Mouse (Mus musculus) hindbrain, embryonic 14.5 days (tissue): ENCODE results near the gene Prr22. TPM values are rescaled to one million over a fixed set of nuclear protein-coding genes. Genes with fewer than 3 reads are reported as not detected.

Source experiments
- ATAC-seq: fragments of 200-750 bp; cut with Nextera tagmentation; 2 replicates; pipeline ENCODE4 v1.8.0; 2017; ENCODE audit warnings: moderate number of reproducible peaks, mild to moderate bottlenecking, moderate TSS enrichment, moderate library complexity; ENCODE audit not compliant: low FRiP score
- DNase-seq: peaks from one replicate; pipeline ENCODE4 v3.0.0-alpha.2; 2015; ENCODE audit warnings: low spot score
- H3K27ac ChIP-seq: fragments of 300-500 bp; sonication (generic); 2 replicates; pipeline ENCODE4 v1.5.1; 2014; ENCODE audit warnings: mild to moderate bottlenecking, moderate library complexity
- H3K27me3 ChIP-seq: fragments of 300-500 bp; sonication (generic); 2 replicates; pipeline ENCODE4 v1.6.1; 2014; ENCODE audit warnings: mild to moderate bottlenecking, low read length, mixed read lengths; ENCODE audit not compliant: control insufficient read depth, insufficient read depth
- H3K36me3 ChIP-seq: fragments of 300-500 bp; sonication (generic); replicated peaks from 2 replicates; pipeline ENCODE4 v1.6.1; 2014; ENCODE audit not compliant: control insufficient read depth, insufficient read depth
- H3K4me1 ChIP-seq: fragments of 300-500 bp; sonication (generic); replicated peaks from 2 replicates; pipeline ENCODE4 v1.6.1; 2014; ENCODE audit warnings: antibody characterized with exemption, low read length, mixed read lengths; ENCODE audit not compliant: control insufficient read depth, insufficient read depth
- H3K4me2 ChIP-seq: fragments of 300-500 bp; sonication (generic); replicated peaks from 2 replicates; pipeline ENCODE4 v1.6.1; 2014; ENCODE audit warnings: mild to moderate bottlenecking, moderate library complexity
- H3K4me3 ChIP-seq: fragments of 300-500 bp; sonication (generic); replicated peaks from 2 replicates; pipeline ENCODE4 v1.5.1; 2014; ENCODE audit warnings: mild to moderate bottlenecking, low read length
- H3K9ac ChIP-seq: fragments of 300-500 bp; sonication (generic); 2 replicates; pipeline ENCODE4 v1.6.1; 2014
- H3K9me3 ChIP-seq: fragments of 300-500 bp; sonication (generic); 2 replicates; pipeline ENCODE4 v1.6.1; 2016; ENCODE audit warnings: low read length; ENCODE audit not compliant: control insufficient read depth
- WGBS: fragments of 180-500 bp; shearing (Covaris S2); extraction: QIAGEN DNeasy Blood & Tissue Kit; methylation state at CpG from one replicate; pipeline ENCODE4 v1.1.7; 2014; 5-methylcytosine and 5-hydroxymethylcytosine counted together
- polyA plus RNA-seq: library from polyadenylated mRNA; unstranded; fragments of >200 nt; fragmentation: Nextera tagmentation; extraction: Ambion mirVana; gene quantifications from 2 replicates; pipeline ENCODE4 v1.2.1, GENCODE M21; 2014

Prr22 gene
- polyA plus RNA-seq, 1 experiment from 2014 or later, result 0.78 TPM

GRCm38 (mm10) chr17:56792588-56792987, 22.5 kb downstream of the Prr22 start:
- no peak overlapping the region for H3K9ac ChIP-seq
- no peaks in the 10 kb centered on the region for H3K27me3 ChIP-seq
- no peaks in the 10 kb centered on the region for H3K9me3 ChIP-seq
- no peak overlapping the region for H3K4me3 ChIP-seq
- no peak overlapping the region for H3K4me2 ChIP-seq
- H3K36me3 ChIP-seq, result no peaks in the 10 kb centered on the region
- no peak for DNase-seq
- no peak for ATAC-seq
- H3K4me1 ChIP-seq, result no peaks in the 10 kb centered on the region
- no peak overlapping the region for H3K27ac ChIP-seq
- 76% methylated on average over 3 of the region's 3 CpGs for WGBS

GRCm38 (mm10) chr17:56793614-56794319, 23.7 kb downstream of the Prr22 start:
- no peak overlapping the region for H3K4me3 ChIP-seq
- H3K36me3 ChIP-seq, result no peaks in the 10 kb centered on the region
- DNase-seq (no peak), ATAC-seq (no peak)
- WGBS, result 71% methylated on average over 6 of the region's 6 CpGs
- no peak overlapping the region for H3K9ac ChIP-seq
- H3K4me1 ChIP-seq, result no peaks in the 10 kb centered on the region
- H3K27ac ChIP-seq, result no peak overlapping the region
- no peaks in the 10 kb centered on the region for H3K9me3 ChIP-seq
- no peak overlapping the region for H3K4me2 ChIP-seq
- H3K27me3 ChIP-seq, result no peaks in the 10 kb centered on the region

GRCm38 (mm10) chr17:56799276-56799675, 29.2 kb downstream of the Prr22 start:
- H3K9ac ChIP-seq, result no peak overlapping the region
- H3K4me2 ChIP-seq, result no peak overlapping the region
- ATAC-seq (no peak), DNase-seq (no peak)
- no peaks in the 10 kb centered on the region for H3K9me3 ChIP-seq
- no peak overlapping the region for H3K4me3 ChIP-seq
- no peak overlapping the region for H3K27ac ChIP-seq
- H3K4me1 ChIP-seq, result 0 out of 2 replicates have a peak, but pooled peaks cover 2% of the 10 kb centered on the region
- 78% methylated on average over 3 of the region's 3 CpGs for WGBS
- no peaks in the 10 kb centered on the region for H3K27me3 ChIP-seq
- no peaks in the 10 kb centered on the region for H3K36me3 ChIP-seq

- no peak overlapping the region for H3K9ac ChIP-seq
- no peak for DNase-seq
- WGBS, result 86% methylated on average over 8 of the region's 8 CpGs
- H3K36me3 ChIP-seq, result no peaks in the 10 kb centered on the region
- ATAC-seq, result no peak
- H3K27me3 ChIP-seq, result no peaks in the 10 kb centered on the region
- no peaks in the 10 kb centered on the region for H3K9me3 ChIP-seq
- no peak overlapping the region for H3K4me2 ChIP-seq
- 0 out of 2 replicates have a peak, but pooled peaks cover 5% of the 10 kb centered on the region for H3K4me1 ChIP-seq
- no peak overlapping the region for H3K4me3 ChIP-seq
- H3K27ac ChIP-seq, result no peak overlapping the region
Observed at GRCm38 (mm10) chr17:56802065-56802464, 32.0 kb downstream of the Prr22 start.

- ATAC-seq (peak; percentile 38; the same call in 1 of the 2 replicates), DNase-seq (peak; percentile 56)
Observed at GRCm38 (mm10) chr17:56804952-56805351, 34.9 kb downstream of the Prr22 start.

GRCm38 (mm10) chr17:56805784-56806183, 35.7 kb downstream of the Prr22 start:
- no peak for DNase-seq
- Histone ChIP-seq H3K27ac (no peak overlapping the region), H3K4me3 (no peak overlapping the region), H3K27me3 (no peaks in the 10 kb centered on the region), H3K4me2 (no peak overlapping the region), H3K9me3 (no peaks in the 10 kb centered on the region), H3K4me1 (peaks cover 18% of the 10 kb centered on the region), H3K36me3 (no peaks in the 10 kb centered on the region), H3K9ac (no peak overlapping the region)
- ATAC-seq, result no peak
- 96% methylated on average over 1 of the region's 1 CpGs for WGBS

More at GRCm38 (mm10) chr17:56804952-56805351, 34.9 kb downstream of the Prr22 start:
- Histone ChIP-seq H3K4me3 (no peak overlapping the region), H3K9me3 (no peaks in the 10 kb centered on the region), H3K27ac (peak overlapping the region; percentile 57; the same call in 1 of the 2 replicates), H3K4me1 (peaks cover 10% of the 10 kb centered on the region; the same call in 1 of the 2 replicates), H3K36me3 (no peaks in the 10 kb centered on the region), H3K27me3 (no peaks in the 10 kb centered on the region), H3K4me2 (no peak overlapping the region), H3K9ac (no peak overlapping the region)
- 63% methylated on average over 5 of the region's 5 CpGs for WGBS

GRCm38 (mm10) chr17:56808518-56808917, 38.5 kb downstream of the Prr22 start:
- DNase-seq, result peak; percentile 89
- Histone ChIP-seq H3K27ac (no peak overlapping the region), H3K4me1 (peaks cover 27% of the 10 kb centered on the region), H3K27me3 (no peaks in the 10 kb centered on the region), H3K4me2 (no peak overlapping the region), H3K9me3 (no peaks in the 10 kb centered on the region), H3K4me3 (no peak overlapping the region), H3K9ac (no peak overlapping the region), H3K36me3 (no peaks in the 10 kb centered on the region)
- ATAC-seq, result peak; percentile 78
- 9% methylated on average over 9 of the region's 9 CpGs for WGBS

- Histone ChIP-seq H3K4me3 (no peak overlapping the region), H3K27ac (peak overlapping the region; percentile 78), H3K9me3 (no peaks in the 10 kb centered on the region), H3K27me3 (no peaks in the 10 kb centered on the region), H3K4me2 (no peak overlapping the region), H3K36me3 (no peaks in the 10 kb centered on the region), H3K9ac (no peak overlapping the region), H3K4me1 (peaks cover 38% of the 10 kb centered on the region)
- peak; percentile 65 for ATAC-seq
- WGBS, result 2% methylated on average over 3 of the region's 3 CpGs
- DNase-seq, result peak; percentile 83
Observed at GRCm38 (mm10) chr17:56810245-56810644, 40.2 kb downstream of the Prr22 start.

- H3K4me1 ChIP-seq, result peaks cover 43% of the 10 kb centered on the region
- H3K27ac ChIP-seq, result peak overlapping the region; percentile 81
- no peaks in the 10 kb centered on the region for H3K36me3 ChIP-seq
- DNase-seq (peak; percentile 89), ATAC-seq (peak; percentile 76)
- no peak overlapping the region for H3K4me3 ChIP-seq
- H3K9ac ChIP-seq, result peak overlapping the region; percentile 34; the same call in 1 of the 2 replicates
- no peaks in the 10 kb centered on the region for H3K9me3 ChIP-seq
- 5% methylated on average over 24 of the region's 24 CpGs for WGBS
- H3K27me3 ChIP-seq, result no peaks in the 10 kb centered on the region
- peak overlapping the region; percentile 41 for H3K4me2 ChIP-seq
Observed at GRCm38 (mm10) chr17:56814316-56815056, 44.4 kb downstream of the Prr22 start.
